Mouse (Mus musculus) intestine, embryonic 16.5 days (tissue): ENCODE measurements around the gene Slmap. TPM values are rescaled to one million over a fixed set of nuclear protein-coding genes. Genes with fewer than 3 reads are reported as not detected.

Experiments used
- ATAC-seq: fragments of 200-750 bp; cut with Nextera tagmentation; 2 replicates; pipeline ENCODE4 v1.8.0; 2017; ENCODE audit warnings: moderate TSS enrichment, moderate library complexity
- H3K27ac ChIP-seq: fragments of 300-500 bp; sonication (generic); 2 replicates; pipeline ENCODE4 v1.5.1; 2014; ENCODE audit warnings: mild to moderate bottlenecking, low read length
- H3K27me3 ChIP-seq: fragments of 300-500 bp; sonication (generic); replicated peaks from 2 replicates; pipeline ENCODE4 v1.6.1; 2014; ENCODE audit warnings: low read length, control low read depth, mixed read lengths; ENCODE audit not compliant: control insufficient read depth, insufficient read depth
- H3K36me3 ChIP-seq: fragments of 300-500 bp; sonication (generic); 2 replicates; pipeline ENCODE4 v1.6.1; 2014; ENCODE audit warnings: low read length, control low read depth; ENCODE audit not compliant: control insufficient read depth, insufficient read depth
- H3K4me1 ChIP-seq: fragments of 300-500 bp; sonication (generic); 2 replicates; pipeline ENCODE4 v1.6.1; 2014; ENCODE audit warnings: low read length, control low read depth, mixed read lengths; ENCODE audit not compliant: control insufficient read depth, insufficient read depth
- H3K4me2 ChIP-seq: fragments of 300-500 bp; sonication (generic); 2 replicates; pipeline ENCODE4 v1.6.1; 2014; ENCODE audit warnings: low read depth, low read length, control low read depth
- H3K4me3 ChIP-seq: fragments of 300-500 bp; sonication (generic); 2 replicates; pipeline ENCODE4 v1.5.1; 2014; ENCODE audit warnings: mild to moderate bottlenecking, low read length
- H3K9ac ChIP-seq: fragments of 300-500 bp; sonication (generic); 2 replicates; pipeline ENCODE4 v1.6.1; 2014; ENCODE audit warnings: low read depth, low read length
- H3K9me3 ChIP-seq: fragments of 300-500 bp; sonication (generic); 2 replicates; pipeline ENCODE4 v1.6.1; 2016; ENCODE audit warnings: low read length, control low read depth; ENCODE audit not compliant: control insufficient read depth
- WGBS: fragments of 180-500 bp; shearing (Covaris S2); extraction: QIAGEN DNeasy Blood & Tissue Kit; methylation state at CpG from one replicate; pipeline ENCODE4 v1.1.7; 2014; 5-methylcytosine and 5-hydroxymethylcytosine counted together
- polyA plus RNA-seq: library from polyadenylated mRNA; unstranded; fragments of >200 nt; fragmentation: Nextera tagmentation; extraction: Ambion mirVana; gene quantifications from 2 replicates; pipeline ENCODE4 v1.2.1, GENCODE M21; 2015

Slmap gene
- polyA plus RNA-seq, 1 experiment from 2014 or later, result 40.4 TPM

GRCm38 (mm10) chr14:26562247-26562646 lies 27.5 kb upstream of the Slmap start:
- ATAC-seq, result no peak

GRCm38 (mm10) chr14:26558536-26558935 lies 23.8 kb upstream of the Slmap start:
- Histone ChIP-seq H3K36me3 (no peaks in the 10 kb centered on the region), H3K9me3 (peaks cover 6% of the 10 kb centered on the region; the same call in 1 of the 2 replicates), H3K9ac (no peak overlapping the region), H3K4me1 (peaks cover 6% of the 10 kb centered on the region; the same call in 1 of the 2 replicates), H3K4me2 (no peak overlapping the region), H3K27ac (no peak overlapping the region), H3K27me3 (no peaks in the 10 kb centered on the region), H3K4me3 (no peak overlapping the region)
- 85% methylated on average over 7 of the region's 7 CpGs for WGBS
- no peak for ATAC-seq

More at GRCm38 (mm10) chr14:26562247-26562646, 27.5 kb upstream of the Slmap start:
- H3K27ac ChIP-seq, result no peak overlapping the region
- H3K9me3 ChIP-seq, result peaks cover 6% of the 10 kb centered on the region; the same call in 1 of the 2 replicates
- 67% methylated on average over 2 of the region's 2 CpGs for WGBS
- H3K4me2 ChIP-seq, result no peak overlapping the region
- H3K36me3 ChIP-seq, result no peaks in the 10 kb centered on the region
- peaks cover 6% of the 10 kb centered on the region; the same call in 1 of the 2 replicates for H3K4me1 ChIP-seq
- H3K4me3 ChIP-seq, result no peak overlapping the region
- no peak overlapping the region for H3K9ac ChIP-seq
- H3K27me3 ChIP-seq, result no peaks in the 10 kb centered on the region

- Histone ChIP-seq H3K4me2 (no peak overlapping the region), H3K4me3 (no peak overlapping the region), H3K9me3 (peaks cover 6% of the 10 kb centered on the region; the same call in 1 of the 2 replicates), H3K4me1 (peaks cover 6% of the 10 kb centered on the region; the same call in 1 of the 2 replicates), H3K36me3 (no peaks in the 10 kb centered on the region), H3K9ac (no peak overlapping the region), H3K27me3 (no peaks in the 10 kb centered on the region), H3K27ac (no peak overlapping the region)
- no peak for ATAC-seq
- WGBS, result 37% methylated on average over 1 of the region's 1 CpGs
Measured at GRCm38 (mm10) chr14:26557581-26557980, 22.9 kb upstream of the Slmap start.

GRCm38 (mm10) chr14:26552853-26553252 lies 18.1 kb upstream of the Slmap start:
- Histone ChIP-seq H3K9me3 (no peaks in the 10 kb centered on the region), H3K9ac (no peak overlapping the region), H3K4me1 (peaks cover 6% of the 10 kb centered on the region; the same call in 1 of the 2 replicates), H3K36me3 (no peaks in the 10 kb centered on the region), H3K4me2 (no peak overlapping the region), H3K27me3 (no peaks in the 10 kb centered on the region), H3K4me3 (no peak overlapping the region), H3K27ac (no peak overlapping the region)
- no peak for ATAC-seq
- WGBS, result 69% methylated on average over 3 of the region's 3 CpGs

- no peak for ATAC-seq
- 83% methylated on average over 2 of the region's 2 CpGs for WGBS
Measured at GRCm38 (mm10) chr14:26552441-26552840, 17.7 kb upstream of the Slmap start.

GRCm38 (mm10) chr14:26550712-26551111 lies 16.0 kb upstream of the Slmap start:
- Histone ChIP-seq H3K4me1 (no peaks in the 10 kb centered on the region; the same call in 1 of the 2 replicates), H3K4me3 (no peak overlapping the region), H3K27ac (no peak overlapping the region), H3K36me3 (no peaks in the 10 kb centered on the region), H3K9ac (no peak overlapping the region), H3K27me3 (no peaks in the 10 kb centered on the region), H3K9me3 (no peaks in the 10 kb centered on the region), H3K4me2 (no peak overlapping the region)
- WGBS, result 93% methylated on average over 8 of the region's 8 CpGs
- ATAC-seq, result no peak

More at GRCm38 (mm10) chr14:26552441-26552840, 17.7 kb upstream of the Slmap start:
- H3K36me3 ChIP-seq, result no peaks in the 10 kb centered on the region
- no peaks in the 10 kb centered on the region for H3K9me3 ChIP-seq
- no peaks in the 10 kb centered on the region for H3K27me3 ChIP-seq
- no peak overlapping the region for H3K9ac ChIP-seq
- no peak overlapping the region for H3K4me2 ChIP-seq
- no peak overlapping the region for H3K4me3 ChIP-seq
- H3K4me1 ChIP-seq, result peaks cover 2% of the 10 kb centered on the region; the same call in 1 of the 2 replicates
- no peak overlapping the region for H3K27ac ChIP-seq

- Histone ChIP-seq H3K4me3 (no peak overlapping the region), H3K9ac (no peak overlapping the region), H3K9me3 (no peaks in the 10 kb centered on the region), H3K36me3 (no peaks in the 10 kb centered on the region), H3K27me3 (no peaks in the 10 kb centered on the region), H3K27ac (no peak overlapping the region; the same call in 1 of the 2 replicates), H3K4me2 (no peak overlapping the region), H3K4me1 (no peaks in the 10 kb centered on the region; the same call in 1 of the 2 replicates)
- peak; percentile 87 for ATAC-seq
- 62% methylated on average over 10 of the region's 10 CpGs for WGBS
Measured at GRCm38 (mm10) chr14:26547516-26548488, 13.1 kb upstream of the Slmap start.

- no peaks in the 10 kb centered on the region for H3K36me3 ChIP-seq
- no peaks in the 10 kb centered on the region for H3K4me1 ChIP-seq
- ATAC-seq, result no peak
- no peak overlapping the region for H3K9ac ChIP-seq
- no peak overlapping the region for H3K4me2 ChIP-seq
- no peaks in the 10 kb centered on the region for H3K9me3 ChIP-seq
- H3K4me3 ChIP-seq, result no peak overlapping the region
- H3K27me3 ChIP-seq, result no peaks in the 10 kb centered on the region
- 94% methylated on average over 1 of the region's 1 CpGs for WGBS
- H3K27ac ChIP-seq, result no peak overlapping the region
Measured at GRCm38 (mm10) chr14:26542136-26542535, 7.4 kb upstream of the Slmap start.

- H3K27ac ChIP-seq, result no peak overlapping the region
- ATAC-seq, result no peak
- no peak overlapping the region for H3K4me3 ChIP-seq
- no peak overlapping the region for H3K4me2 ChIP-seq
- H3K9ac ChIP-seq, result no peak overlapping the region
- H3K9me3 ChIP-seq, result no peaks in the 10 kb centered on the region
- H3K4me1 ChIP-seq, result no peaks in the 10 kb centered on the region
- no peaks in the 10 kb centered on the region for H3K36me3 ChIP-seq
- no peaks in the 10 kb centered on the region for H3K27me3 ChIP-seq
- 66% methylated on average over 1 of the region's 1 CpGs for WGBS
Measured at GRCm38 (mm10) chr14:26540577-26540976, 5.8 kb upstream of the Slmap start.
